Mouse (Mus musculus) liver, embryonic 18 days (tissue): ENCODE measurements around the gene Snrnp27. TPM values are rescaled to one million over a fixed set of nuclear protein-coding genes. Genes with fewer than 3 reads are reported as not detected.

ENCODE experiments used
- polyA plus RNA-seq: library from polyadenylated mRNA; depleted of rRNA; stranded (reverse); fragments of >200 nt; gene quantifications from 2 replicates; pipeline ENCODE4 v1.2.3, GENCODE M21; 2012; rRNA removed

Snrnp27 gene
- 20.3 and 21.0 TPM in 2 replicates for polyA plus RNA-seq

GRCm38 (mm10) chr6:86683872-86684654 is at the start of gene Snrnp27:
TSS of gene Snrnp27 (minus strand) at chr6:86684522.

DNA sequence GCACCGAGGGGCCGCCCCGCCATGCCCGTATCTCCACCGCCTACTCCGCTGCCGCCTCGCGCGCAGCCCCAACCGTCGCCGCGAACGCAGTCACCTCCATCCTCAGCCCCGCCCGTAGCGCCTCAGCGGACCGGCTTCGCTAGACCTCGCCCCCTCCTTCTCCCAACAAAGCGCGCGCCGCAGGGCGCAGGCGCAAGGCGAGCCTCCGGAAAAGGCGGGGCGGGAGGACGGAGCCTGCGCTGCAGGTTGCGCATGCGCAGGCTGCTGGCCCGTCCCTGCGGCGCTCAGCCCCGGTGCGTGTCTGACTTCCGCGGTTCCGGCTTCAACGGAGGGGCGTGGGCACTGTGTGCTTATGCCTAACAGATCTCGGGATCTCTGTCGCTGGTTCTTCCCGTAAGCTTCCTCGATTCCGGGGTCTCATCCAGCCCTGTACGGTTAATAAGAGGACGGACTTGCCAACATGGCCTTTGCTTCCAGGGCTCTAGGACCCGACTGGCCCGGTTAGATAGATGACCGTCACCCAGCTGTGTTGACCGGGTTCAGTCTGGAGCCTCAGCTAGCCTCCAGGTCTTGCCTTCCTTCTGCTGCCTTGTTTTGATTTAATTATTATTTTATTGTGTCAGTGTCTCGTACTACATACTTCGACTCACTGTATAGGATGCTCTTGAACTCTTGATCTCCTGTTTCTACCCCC is 49.0 kb upstream of the Snrnp27 start, which contains the start of gene Gmcl1:
TSS of gene Gmcl1 (minus strand) at position 201 of the 694 bp plus-strand sequence.

GRCm38 (mm10) chr6:86668580-86669239 is 15.6 kb downstream of the Snrnp27 start, which contains the start of gene Mxd1:
TSS of gene Mxd1 (minus strand) at chr6:86669161.

GRCm38 (mm10) chr6:86627946-86628345 is 56.4 kb downstream of the Snrnp27 start, which contains the start of gene Asprv1:
TSS of gene Asprv1 (plus strand) at chr6:86628164.

Other genes with a start within 250 kb of the Snrnp27 start
- gene C87436, start 246.1 kb downstream of the Snrnp27 start, polyA plus RNA-seq: 6.4 and 7.0 TPM in 2 replicates
- 99.3 and 102 TPM in 2 replicates for gene Pcbp1, start 158.2 kb downstream of the Snrnp27 start, polyA plus RNA-seq
- 11.0 and 12.9 TPM in 2 replicates for gene Asprv1, start 56.4 kb downstream of the Snrnp27 start, polyA plus RNA-seq
- gene Mxd1, start 15.4 kb downstream of the Snrnp27 start, polyA plus RNA-seq: 21.2 and 22.5 TPM in 2 replicates
- gene Gmcl1, start 48.9 kb upstream of the Snrnp27 start, polyA plus RNA-seq: 4.5 and 5.1 TPM in 2 replicates
- 30.7 and 31.2 TPM in 2 replicates for gene Anxa4, start 109.1 kb upstream of the Snrnp27 start, polyA plus RNA-seq
- gene Aak1, start 165.0 kb upstream of the Snrnp27 start, polyA plus RNA-seq: 2.5 and 2.6 TPM in 2 replicates